ENCODE assay signal across 8 mouse cellular contexts in genomic region chr9:118928656-118929055, GRCm38 (mm10). TPM values are rescaled to one million over a fixed set of nuclear protein-coding genes. Genes with fewer than 3 reads are reported as not detected.
DNase-seq lines count a peak whose midpoint lies in the region; ATAC-seq and TF ChIP-seq lines count a peak whose summit lies in the region.

No protein-coding gene starts in this region.

- H3K4me3 ChIP-seq in left cerebral cortex, adult 2 months: peak overlapping the region; percentile 53
- no peak overlapping the region for H3K4me3 ChIP-seq in hindbrain, embryonic 16.5 days (ENCODE audit: low read length)
- H3K4me3 ChIP-seq in neural tube, embryonic 15.5 days (replicated peaks): no peak overlapping the region

- H3K9me3 ChIP-seq in hindbrain, embryonic 16.5 days (ENCODE audit: control insufficient read depth, low read length): no peaks in the 10 kb centered on the region
- no peaks in the 10 kb centered on the region for H3K9me3 ChIP-seq in neural tube, embryonic 15.5 days (replicated peaks)

- WGBS in hindbrain, embryonic 16.5 days: 50% methylated on average over 7 of the region's 7 CpGs
- 27% methylated on average over 7 of the region's 7 CpGs for WGBS in neural tube, embryonic 15.5 days

- intact Hi-C loops in left cerebral cortex, adult 2 months (cut with DNase I): loop anchor here (10.0 kb wide), 1 partner anchor 396 kb away; the partner anchor contains the start of gene Oxsr1
- intact Hi-C loops in left cerebral cortex, postnatal 14 days (cut with DNase I): loop anchor here (5.0 kb wide), 2 partner anchors 64 to 79 kb away; no protein-coding TSS in a partner anchor

- DNase-seq in left cerebral cortex, adult 2 months (ENCODE audit: extremely low spot score in 1 of 2, low spot score in 2 of 2): no peak
- DNase-seq in left cerebral cortex, postnatal 14 days (ENCODE audit: low spot score in 2 of 2): no peak
- peak; percentile 47 to 56 for DNase-seq in kidney, postnatal 4 days
- no peak for DNase-seq in layer of hippocampus, postnatal 14 days (ENCODE audit: low spot score in 2 of 2)
- no peak for DNase-seq in cerebellum, adult 18-20 months
- no peak for DNase-seq in right cerebral cortex, adult 2 months (ENCODE audit: low spot score in 2 of 2)

- H3K4me1 ChIP-seq in hindbrain, embryonic 16.5 days (ENCODE audit: control insufficient read depth, insufficient read depth, low read depth, low read length): peaks cover 23% of the 10 kb centered on the region
- peaks cover 44% of the 10 kb centered on the region for H3K4me1 ChIP-seq in neural tube, embryonic 15.5 days

- no peak for TF ChIP-seq CTCF in left cerebral cortex, adult 2 months (IDR thresholded peaks at IDR 0.05)

- no peak overlapping the region; the same call in 1 of the 2 replicates for H3K9ac ChIP-seq in hindbrain, embryonic 16.5 days (ENCODE audit: low read depth, low read length)
- 0 out of 2 replicates have a peak overlapping the region, but pooled peaks have one; percentile 9 for H3K9ac ChIP-seq in neural tube, embryonic 15.5 days (replicated peaks)

- peak overlapping the region; percentile 31 for H3K4me2 ChIP-seq in hindbrain, embryonic 16.5 days (ENCODE audit: low read length)
- H3K4me2 ChIP-seq in neural tube, embryonic 15.5 days: peak overlapping the region; percentile 98

- H3K27ac ChIP-seq in left cerebral cortex, adult 2 months: peak overlapping the region; percentile 92
- no peak overlapping the region for H3K27ac ChIP-seq in hindbrain, embryonic 16.5 days (ENCODE audit: low read depth, low read length)
- no peak overlapping the region for H3K27ac ChIP-seq in neural tube, embryonic 15.5 days (replicated peaks)

- no peaks in the 10 kb centered on the region for H3K36me3 ChIP-seq in hindbrain, embryonic 16.5 days (ENCODE audit: control insufficient read depth, insufficient read depth, low read length)
- no peaks in the 10 kb centered on the region; the same call in 1 of the 2 replicates for H3K36me3 ChIP-seq in neural tube, embryonic 15.5 days

- H3K27me3 ChIP-seq in hindbrain, embryonic 16.5 days (replicated peaks; ENCODE audit: control insufficient read depth, insufficient read depth, low read length): no peaks in the 10 kb centered on the region
- no peaks in the 10 kb centered on the region for H3K27me3 ChIP-seq in neural tube, embryonic 15.5 days (replicated peaks)

- ATAC-seq in hindbrain, embryonic 16.5 days: no peak
- no peak for ATAC-seq in neural tube, embryonic 15.5 days (ENCODE audit: low FRiP score)

RNA-seq across cellular contexts. Expression of gene Ctdspl, which starts 2.4 kb away (rescaled TPM):
- total RNA-seq in left cerebral cortex, adult 2 months (2021): 10 to 100 TPM; 33.9 to 37.5 TPM
- 10 to 100 TPM; 31.5 to 36.6 TPM for total RNA-seq in left cerebral cortex, postnatal 14 days (2021)
- 8.1 and 9.2 TPM in 2 replicates for polyA plus RNA-seq in hindbrain, embryonic 16.5 days (2015; fragmentation: Nextera tagmentation; extraction: Ambion mirVana)
- 7.9 and 8.6 TPM in 2 replicates for polyA plus RNA-seq in neural tube, embryonic 15.5 days (2015; fragmentation: Nextera tagmentation; extraction: Ambion mirVana)
- total RNA-seq in layer of hippocampus, postnatal 14 days (2021): 10 to 100 TPM; 19.7 to 20.4 TPM

Comparison
In these comparisons a context has a peak if more than half of its experiments do, and no peak if none do; other contexts are left out.
1. DNase-seq: peak in kidney, postnatal 4 days (2 of 2); none in left cerebral cortex, adult 2 months (0 of 2), left cerebral cortex, postnatal 14 days (0 of 2), layer of hippocampus, postnatal 14 days (0 of 2), cerebellum, adult 18-20 months (0 of 2) and right cerebral cortex, adult 2 months (0 of 2).